Comparison of ENCODE assay signal across 26 mouse cellular contexts in the genomic region with DNA sequence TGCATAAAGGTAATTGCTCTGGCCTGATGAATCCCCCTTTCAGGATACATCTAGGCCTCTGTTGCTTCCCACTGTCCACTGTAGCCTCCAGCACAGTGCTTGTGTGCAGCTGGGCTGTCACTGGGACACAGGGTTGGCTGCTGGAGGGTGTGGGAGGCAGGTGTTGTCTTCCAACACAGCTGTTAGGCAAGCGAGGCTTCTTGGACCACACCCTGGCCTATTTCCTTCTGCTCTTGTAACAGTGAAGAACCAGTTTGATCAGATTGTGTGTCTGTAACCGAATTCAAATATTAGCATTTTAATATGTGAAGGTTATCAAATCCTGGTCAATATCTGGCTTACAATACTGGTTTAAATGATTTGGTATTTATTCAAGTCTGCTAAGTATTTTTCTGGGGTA. TPM values are rescaled to one million over a fixed set of nuclear protein-coding genes. Genes with fewer than 3 reads are reported as not detected.
DNase-seq lines count a peak whose midpoint lies in the region.
"Had no signal": no experiment of that assay in that cellular context is flagged by ENCODE, and none has a peak within 500 bp of the region (broad histone marks: within the 10 kb centered on the region; RNA-seq: fewer than 3 reads in every experiment).

No protein-coding gene starts in this region.

- WGBS in large intestine, adult 2 months, result 27% methylated on average over 2 of the region's 2 CpGs

- peak; percentile 74 for DNase-seq in heart, adult 11 months
- DNase-seq in heart, adult 18-20 months, result no peak
- DNase-seq in ZHBTc4 (ENCODE audit: low read depth, low spot score), result peak; percentile 15
- DNase-seq in large intestine, adult 2 months (ENCODE audit: low read depth, low spot score), result peak; percentile 27
- DNase-seq in gastrocnemius, postnatal 36 days, result no peak
- DNase-seq in frontal cortex, postnatal 25 days (ENCODE audit: low spot score in 2 of 2), result no peak
- DNase-seq: adrenal gland, adult 8-10 months; adrenal gland, postnatal 25 days; cerebellum, adult 11-12 months; cerebellum, adult 8-10 months; cerebellum, postnatal 10 days; cerebellum, postnatal 36 days; embryo, embryonic 11 days; forebrain, postnatal 0 days; gastrocnemius, postnatal 25 days; heart, adult 2 months; heart, postnatal 14 days; heart, postnatal 4 days had no signal

- intact Hi-C loops in gastrocnemius, postnatal 36 days (cut with DNase I), result no loop called here

RNA-seq across cellular contexts. Expression of a gene that starts 3.1 kb away (rescaled TPM):
- 1 to 10 TPM; 2.4 to 2.8 TPM for total RNA-seq in heart, adult 18-20 months (2021)
- 0.26 and 0.51 TPM in 2 replicates for polyA plus RNA-seq in large intestine, adult 2 months (2012; rRNA removed)
- not detected for total RNA-seq in gastrocnemius, postnatal 36 days (2021)
- total RNA-seq: adrenal gland, adult 8-10 months; adrenal gland, postnatal 25 days; gastrocnemius, adult 8-10 months; gastrocnemius, postnatal 25 days; hindbrain, postnatal 0 days had no signal
- polyA plus RNA-seq: activated CD4-positive, CD25-positive, alpha-beta regulatory T cell, adult 4 months; brain, embryonic 14.5 days; embryonic facial prominence, embryonic 10.5 days; forebrain, embryonic 11.5 days; G1E; inflammation-experienced regulatory T-cells, adult 6 months had no signal

RNA-seq across cellular contexts. Expression of a gene that starts 3.5 kb away (rescaled TPM):
- total RNA-seq in heart, adult 18-20 months (2021), result 1 to 10 TPM in 1 of 2 experiments, under 1 TPM in 1; 0.57 to 1.0 TPM
- polyA plus RNA-seq in large intestine, adult 2 months (2012; rRNA removed), result 0.55 and 1.8 TPM in 2 replicates
- not detected for total RNA-seq in gastrocnemius, postnatal 36 days (2021)
- total RNA-seq: gastrocnemius, adult 8-10 months; gastrocnemius, postnatal 25 days had no signal
- polyA plus RNA-seq: activated CD4-positive, CD25-positive, alpha-beta regulatory T cell, adult 4 months had no signal

RNA-seq across cellular contexts. Expression of a gene that starts 40.9 kb away (rescaled TPM):
- 10 to 100 TPM; 10.4 to 10.7 TPM for total RNA-seq in heart, adult 18-20 months (2021)
- 2.7 and 5.2 TPM in 2 replicates for polyA plus RNA-seq in large intestine, adult 2 months (2012; rRNA removed)
- 1 to 10 TPM; 7.0 to 7.7 TPM for total RNA-seq in gastrocnemius, postnatal 36 days (2021)

Comparison
In these comparisons a context has a peak if more than half of its experiments do, and no peak if none do; other contexts are left out.
1. DNase-seq: peak in heart, adult 11 months (single experiment), ZHBTc4 (single experiment) and large intestine, adult 2 months (single experiment); none in heart, adult 18-20 months (0 of 2), gastrocnemius, postnatal 36 days (0 of 2) and frontal cortex, postnatal 25 days (0 of 2).